Mouse (Mus musculus): ENCODE measurements around the gene Nadsyn1.

GRCm38 (mm10) chr7:143821241-143821640 lies 1.4 kb downstream of the Nadsyn1 start:
- no peak for TF ChIP-seq EP300 (IDR thresholded peaks at IDR 0.05; ENCODE audit: low read depth)
- TF ChIP-seq CTCF (IDR thresholded peaks at IDR 0.05; ENCODE audit: low read depth) = no peak
